ENCODE assay signal across 13 mouse cellular contexts in the genomic region with DNA sequence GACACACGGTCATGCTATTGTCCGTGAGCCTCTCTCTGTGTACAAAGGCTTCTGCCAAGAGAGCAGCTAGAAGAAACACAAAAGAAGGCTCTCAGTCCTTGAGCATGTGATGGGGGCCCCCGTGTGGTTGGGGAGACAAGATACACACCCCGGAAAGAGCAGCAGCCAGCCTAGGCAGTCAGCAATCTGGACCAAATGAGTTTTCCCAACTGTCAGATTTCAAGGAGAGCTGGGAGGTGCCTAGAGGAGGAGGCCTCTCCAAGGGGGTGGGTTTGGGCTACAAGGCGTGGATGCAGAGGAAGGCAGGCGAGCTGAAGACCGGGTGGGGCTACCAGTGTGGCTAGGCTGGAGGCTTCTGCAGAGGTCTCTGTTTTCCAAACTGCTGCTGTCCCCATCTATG. TPM values are rescaled to one million over a fixed set of nuclear protein-coding genes. Genes with fewer than 3 reads are reported as not detected.
DNase-seq lines count a peak whose midpoint lies in the region; ATAC-seq and TF ChIP-seq lines count a peak whose summit lies in the region.
"Had no signal": no experiment of that assay in that cellular context is flagged by ENCODE, and none has a peak within 500 bp of the region (broad histone marks: within the 10 kb centered on the region; RNA-seq: fewer than 3 reads in every experiment).

No protein-coding gene starts in this region.

- H3K4me3 ChIP-seq in gastrocnemius, adult 2 months: no peak overlapping the region
- no peak overlapping the region for H3K4me3 ChIP-seq in lung, embryonic 14.5 days (ENCODE audit: low read depth, low read length)
- H3K4me3 ChIP-seq in limb, embryonic 12.5 days (replicated peaks): no peak overlapping the region
- H3K4me3 ChIP-seq in hindbrain, embryonic 10.5 days: no peak overlapping the region
- H3K4me3 ChIP-seq: liver, embryonic 15.5 days had no signal

- TF ChIP-seq CTCF in gastrocnemius, adult 2 months (IDR thresholded peaks at IDR 0.05): no peak
- TF ChIP-seq CTCF in lung, embryonic 14.5 days (IDR thresholded peaks at IDR 0.05; ENCODE audit: low read depth): peak; percentile 29; the same call in 1 of the 2 replicates

- ATAC-seq in lung, embryonic 14.5 days (ENCODE audit: insufficient read depth): peak; percentile 59
- no peak for ATAC-seq in limb, embryonic 12.5 days (ENCODE audit: insufficient number of reproducible peaks, insufficient read depth, low FRiP score, low TSS enrichment, low read depth)
- ATAC-seq: CD4-positive, CD25-positive, alpha-beta regulatory T cell, adult 4 months had no signal

- no peaks in the 10 kb centered on the region for H3K36me3 ChIP-seq in lung, embryonic 14.5 days (ENCODE audit: insufficient read depth)
- no peaks in the 10 kb centered on the region for H3K36me3 ChIP-seq in limb, embryonic 12.5 days
- H3K36me3 ChIP-seq in hindbrain, embryonic 10.5 days: no peaks in the 10 kb centered on the region
- H3K36me3 ChIP-seq: liver, embryonic 15.5 days had no signal

- H3K27ac ChIP-seq in gastrocnemius, adult 2 months: no peak overlapping the region
- peak overlapping the region; percentile 40 for H3K27ac ChIP-seq in lung, embryonic 14.5 days (ENCODE audit: low read depth)
- H3K27ac ChIP-seq in limb, embryonic 12.5 days: 0 out of 2 replicates have a peak overlapping the region, but pooled peaks have one; percentile 35
- H3K27ac ChIP-seq in hindbrain, embryonic 10.5 days: no peak overlapping the region
- H3K27ac ChIP-seq: hindbrain, embryonic 14.5 days; liver, embryonic 15.5 days had no signal

- intact Hi-C loops in gastrocnemius, adult 2 months (cut with DNase I): no loop called here

- H3K4me2 ChIP-seq in lung, embryonic 14.5 days: peak overlapping the region; percentile 4; the same call in 1 of the 2 replicates
- H3K4me2 ChIP-seq in limb, embryonic 12.5 days: no peak overlapping the region
- H3K4me2 ChIP-seq: hindbrain, embryonic 14.5 days; liver, embryonic 15.5 days had no signal

- H3K9ac ChIP-seq in lung, embryonic 14.5 days: no peak overlapping the region
- no peak overlapping the region for H3K9ac ChIP-seq in limb, embryonic 12.5 days (replicated peaks)
- H3K9ac ChIP-seq: hindbrain, embryonic 14.5 days; liver, embryonic 15.5 days had no signal

- 35% methylated on average over 7 of the region's 7 CpGs for WGBS in lung, embryonic 14.5 days
- 48% methylated on average over 7 of the region's 7 CpGs for WGBS in limb, embryonic 12.5 days
- 57% methylated on average over 7 of the region's 7 CpGs for WGBS in hindbrain, embryonic 10.5 days

- H3K4me1 ChIP-seq in lung, embryonic 14.5 days (ENCODE audit: insufficient read depth): no peaks in the 10 kb centered on the region
- H3K4me1 ChIP-seq in limb, embryonic 12.5 days (replicated peaks): peaks cover 15% of the 10 kb centered on the region; the same call in 1 of the 2 replicates
- no peaks in the 10 kb centered on the region for H3K4me1 ChIP-seq in hindbrain, embryonic 10.5 days (replicated peaks)
- H3K4me1 ChIP-seq: liver, embryonic 15.5 days had no signal

- H3K9me3 ChIP-seq in lung, embryonic 14.5 days (ENCODE audit: low read depth, low read length): no peaks in the 10 kb centered on the region
- H3K9me3 ChIP-seq in limb, embryonic 12.5 days: no peaks in the 10 kb centered on the region
- H3K9me3 ChIP-seq in hindbrain, embryonic 10.5 days: no peaks in the 10 kb centered on the region
- H3K9me3 ChIP-seq: liver, embryonic 15.5 days had no signal

- DNase-seq in gastrocnemius, adult 2 months: peak; percentile 22
- no peak for DNase-seq in gastrocnemius, postnatal 25 days
- DNase-seq in lung, embryonic 14.5 days: peak; percentile 70
- no peak for DNase-seq in lung, postnatal 14 days
- peak; percentile 2 for DNase-seq in ZHBTc4 (ENCODE audit: low read depth, low spot score)
- no peak for DNase-seq in cerebellum, postnatal 36 days
- no peak for DNase-seq in hindbrain, embryonic 10.5 days (ENCODE audit: low spot score)
- DNase-seq: cerebellum, adult 11 months; right cerebral cortex, adult 18-20 months had no signal

- H3K27me3 ChIP-seq in lung, embryonic 14.5 days (ENCODE audit: insufficient read depth, low read length): no peaks in the 10 kb centered on the region
- H3K27me3 ChIP-seq in limb, embryonic 12.5 days: peaks cover 60% of the 10 kb centered on the region
- H3K27me3 ChIP-seq in hindbrain, embryonic 10.5 days (ENCODE audit: insufficient read depth, poor library complexity, severe bottlenecking): peaks cover 77% of the 10 kb centered on the region

RNA-seq across cellular contexts. Expression of gene Rtl9, which starts 35.6 kb away (rescaled TPM):
- under 1 TPM; 0.10 to 0.36 TPM for total RNA-seq in gastrocnemius, adult 2 months (2021)
- total RNA-seq in gastrocnemius, postnatal 25 days (2021): under 1 TPM; 0.13 to 0.31 TPM
- polyA plus RNA-seq in lung, embryonic 14.5 days (2014; fragmentation: Nextera tagmentation; extraction: Ambion mirVana): 0.42 and 0.50 TPM in 2 replicates
- 0.29 and 0.54 TPM in 2 replicates for polyA plus RNA-seq in limb, embryonic 12.5 days (2016; fragmentation: Nextera tagmentation; extraction: Ambion mirVana)
- polyA plus RNA-seq in hindbrain, embryonic 10.5 days (2016; fragmentation: Nextera tagmentation; extraction: Ambion mirVana): 0.12 and 0.17 TPM in 2 replicates
- polyA plus RNA-seq: CD4-positive, CD25-positive, alpha-beta regulatory T cell, adult 4 months had no signal

Comparison
In these comparisons a context has a peak if more than half of its experiments do, and no peak if none do; other contexts are left out.
1. DNase-seq: peak in gastrocnemius, adult 2 months (single experiment), lung, embryonic 14.5 days (single experiment) and ZHBTc4 (single experiment); none in gastrocnemius, postnatal 25 days (single experiment), lung, postnatal 14 days (single experiment), cerebellum, postnatal 36 days (0 of 2) and hindbrain, embryonic 10.5 days (single experiment).
2. H3K27ac ChIP-seq: peak in lung, embryonic 14.5 days (single experiment) and limb, embryonic 12.5 days (single experiment); none in gastrocnemius, adult 2 months (single experiment) and hindbrain, embryonic 10.5 days (single experiment).